Mouse (Mus musculus): Measurements from ENCODE around the gene Nxf2. TPM values are rescaled to one million over a fixed set of nuclear protein-coding genes. Genes with fewer than 3 reads are reported as not detected.

Nxf2 gene
- 0.97 and 1.3 TPM in 2 replicates for polyA plus RNA-seq (2014; fragmentation: Nextera tagmentation; extraction: Ambion mirVana)

DNA sequence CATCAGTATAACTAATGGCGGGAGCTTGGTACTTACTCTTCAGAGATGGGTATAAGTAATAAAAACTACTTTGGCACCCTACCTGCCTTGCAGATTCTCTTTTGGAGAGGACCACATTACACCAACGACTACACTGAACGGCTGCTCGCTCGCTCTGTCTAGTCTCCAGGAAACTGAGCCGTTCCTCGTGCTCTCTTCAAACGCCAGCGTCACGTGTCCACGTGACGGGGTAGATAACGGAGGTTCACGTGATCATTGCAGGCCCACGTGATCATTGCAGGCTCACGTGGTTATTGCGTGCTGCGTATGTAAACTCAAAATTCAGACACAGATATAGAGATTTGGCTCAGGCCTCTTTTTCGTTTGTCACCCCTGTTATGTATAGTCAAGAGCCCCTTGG, at the start of gene Nxf2:
Nxf2 (minus strand) TSS at position 209 of the 400 bp plus-strand sequence.
- no peak for ATAC-seq (replicated peaks; ENCODE audit: insufficient number of reproducible peaks, low FRiP score, low TSS enrichment, low read depth)
- peak within 1 kb of the TSS; percentile 19 for H3K4me2 ChIP-seq (ENCODE audit: low read depth, low read length)
- no peak for DNase-seq (ENCODE audit: low spot score)
- WGBS, result 84% methylated on average over 19 of the region's 19 CpGs
- no peaks in the 10 kb centered on the region for H3K27me3 ChIP-seq (ENCODE audit: control insufficient read depth, insufficient read depth, low read length)
- H3K4me3 ChIP-seq (ENCODE audit: low read depth, low read length), result peak within 1 kb of the TSS; percentile 24
- H3K4me1 ChIP-seq (ENCODE audit: control insufficient read depth, insufficient read depth, low read length), result no peaks in the 10 kb centered on the region
- no peak within 1 kb of the TSS for H3K9ac ChIP-seq (replicated peaks; ENCODE audit: low read length)
- no peaks in the 10 kb centered on the region for H3K9me3 ChIP-seq (replicated peaks; ENCODE audit: control insufficient read depth, low read length)
- no peak within 1 kb of the TSS for H3K27ac ChIP-seq (replicated peaks; ENCODE audit: low read depth, low read length)
- H3K36me3 ChIP-seq (replicated peaks; ENCODE audit: control insufficient read depth, insufficient read depth, low read depth, low read length), result no peaks in the 10 kb centered on the region

- Histone ChIP-seq H3K36me3 (replicated peaks; ENCODE audit: control insufficient read depth, insufficient read depth, low read depth, low read length) (no peaks in the 10 kb centered on the region), H3K9me3 (replicated peaks; ENCODE audit: control insufficient read depth, low read length) (no peaks in the 10 kb centered on the region), H3K4me1 (ENCODE audit: control insufficient read depth, insufficient read depth, low read length) (no peaks in the 10 kb centered on the region), H3K4me2 (ENCODE audit: low read depth, low read length) (no peak overlapping the region), H3K9ac (replicated peaks; ENCODE audit: low read length) (no peak overlapping the region), H3K27me3 (ENCODE audit: control insufficient read depth, insufficient read depth, low read length) (no peaks in the 10 kb centered on the region; the same call in 1 of the 2 replicates), H3K4me3 (ENCODE audit: low read depth, low read length) (no peak overlapping the region), H3K27ac (replicated peaks; ENCODE audit: low read depth, low read length) (no peak overlapping the region)
- 36% methylated on average over 3 of the region's 3 CpGs for WGBS
- ATAC-seq (replicated peaks; ENCODE audit: insufficient number of reproducible peaks, low FRiP score, low TSS enrichment, low read depth) (no peak), DNase-seq (ENCODE audit: low spot score) (peak; percentile 43)
These were observed 46.8 kb upstream of the Nxf2 start for GRCm38 (mm10) chrX:135011381-135011780.

- 37% methylated on average over 6 of the region's 6 CpGs for WGBS
- no peak for ATAC-seq (replicated peaks; ENCODE audit: insufficient number of reproducible peaks, low FRiP score, low TSS enrichment, low read depth)
These were observed 44.9 kb upstream of the Nxf2 start for GRCm38 (mm10) chrX:135009471-135009815.

GRCm38 (mm10) chrX:135008720-135009470, 44.3 kb upstream of the Nxf2 start, which contains the start of gene Zmat1:
Zmat1 (minus strand) TSS chrX:135009209.
- Histone ChIP-seq H3K27me3 (ENCODE audit: control insufficient read depth, insufficient read depth, low read length) (no peaks in the 10 kb centered on the region; the same call in 1 of the 2 replicates), H3K4me2 (ENCODE audit: low read depth, low read length) (peak within 1 kb of the TSS; percentile 34), H3K27ac (replicated peaks; ENCODE audit: low read depth, low read length) (peak within 1 kb of the TSS; percentile 67; the same call in 1 of the 2 replicates), H3K4me1 (ENCODE audit: control insufficient read depth, insufficient read depth, low read length) (no peaks in the 10 kb centered on the region), H3K9ac (replicated peaks; ENCODE audit: low read length) (peak within 1 kb of the TSS; percentile 76), H3K36me3 (replicated peaks; ENCODE audit: control insufficient read depth, insufficient read depth, low read depth, low read length) (no peaks in the 10 kb centered on the region), H3K9me3 (replicated peaks; ENCODE audit: control insufficient read depth, low read length) (no peaks in the 10 kb centered on the region), H3K4me3 (ENCODE audit: low read depth, low read length) (peak within 1 kb of the TSS; percentile 59)
- DNase-seq (ENCODE audit: low spot score), result peak; percentile 89
- ATAC-seq (replicated peaks; ENCODE audit: insufficient number of reproducible peaks, low FRiP score, low TSS enrichment, low read depth), result peak; percentile 99
- 16% methylated on average over 48 of the region's 65 CpGs for WGBS

More at GRCm38 (mm10) chrX:135009471-135009815, 44.9 kb upstream of the Nxf2 start:
- H3K27me3 ChIP-seq (ENCODE audit: control insufficient read depth, insufficient read depth, low read length), result no peaks in the 10 kb centered on the region; the same call in 1 of the 2 replicates
- no peaks in the 10 kb centered on the region for H3K36me3 ChIP-seq (replicated peaks; ENCODE audit: control insufficient read depth, insufficient read depth, low read depth, low read length)
- peak overlapping the region; percentile 59 for H3K4me3 ChIP-seq (ENCODE audit: low read depth, low read length)
- DNase-seq (ENCODE audit: low spot score), result no peak
- H3K4me2 ChIP-seq (ENCODE audit: low read depth, low read length), result peak overlapping the region; percentile 4; the same call in 1 of the 2 replicates
- H3K4me1 ChIP-seq (ENCODE audit: control insufficient read depth, insufficient read depth, low read length), result no peaks in the 10 kb centered on the region
- H3K27ac ChIP-seq (replicated peaks; ENCODE audit: low read depth, low read length), result 0 out of 2 replicates have a peak overlapping the region, but pooled peaks have one; percentile 35
- H3K9ac ChIP-seq (replicated peaks; ENCODE audit: low read length), result no peak overlapping the region
- H3K9me3 ChIP-seq (replicated peaks; ENCODE audit: control insufficient read depth, low read length), result no peaks in the 10 kb centered on the region

DNA sequence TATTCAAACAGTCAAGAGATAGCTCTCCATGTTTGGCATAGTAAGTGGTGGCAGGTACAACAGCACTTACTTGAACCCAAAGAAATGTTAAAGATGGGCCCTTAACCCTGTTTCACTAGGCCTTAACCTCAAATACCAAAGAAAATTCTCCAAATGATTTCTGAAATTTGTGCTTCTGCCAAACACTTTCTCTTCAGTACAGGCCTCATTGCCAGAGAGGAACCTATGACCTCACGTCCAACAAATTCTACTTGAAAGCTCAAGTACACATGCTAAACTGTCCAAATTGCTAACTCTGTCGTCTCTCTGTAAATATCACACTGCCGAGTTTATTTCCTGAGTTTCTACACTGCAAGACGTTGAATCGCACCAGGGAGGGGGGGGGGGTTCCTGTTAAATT, 43.5 kb upstream of the Nxf2 start:
- H3K4me3 ChIP-seq (ENCODE audit: low read depth, low read length), result peak overlapping the region; percentile 59
- WGBS, result 23% methylated on average over 4 of the region's 5 CpGs
- H3K4me1 ChIP-seq (ENCODE audit: control insufficient read depth, insufficient read depth, low read length), result no peaks in the 10 kb centered on the region
- ATAC-seq (replicated peaks; ENCODE audit: insufficient number of reproducible peaks, low FRiP score, low TSS enrichment, low read depth) (no peak), DNase-seq (ENCODE audit: low spot score) (peak; percentile 2)
- H3K27ac ChIP-seq (replicated peaks; ENCODE audit: low read depth, low read length), result no peak overlapping the region
- no peaks in the 10 kb centered on the region for H3K36me3 ChIP-seq (replicated peaks; ENCODE audit: control insufficient read depth, insufficient read depth, low read depth, low read length)
- H3K4me2 ChIP-seq (ENCODE audit: low read depth, low read length), result peak overlapping the region; percentile 34
- H3K27me3 ChIP-seq (ENCODE audit: control insufficient read depth, insufficient read depth, low read length), result no peaks in the 10 kb centered on the region; the same call in 1 of the 2 replicates
- no peaks in the 10 kb centered on the region for H3K9me3 ChIP-seq (replicated peaks; ENCODE audit: control insufficient read depth, low read length)
- H3K9ac ChIP-seq (replicated peaks; ENCODE audit: low read length), result no peak overlapping the region

GRCm38 (mm10) chrX:134963305-134964094, 1.1 kb downstream of the Nxf2 start:
- ATAC-seq (replicated peaks; ENCODE audit: insufficient number of reproducible peaks, low FRiP score, low TSS enrichment, low read depth) (peak; percentile 88), DNase-seq (ENCODE audit: low spot score) (peak; percentile 77)
- H3K27me3 ChIP-seq (ENCODE audit: control insufficient read depth, insufficient read depth, low read length), result no peaks in the 10 kb centered on the region
- no peaks in the 10 kb centered on the region for H3K9me3 ChIP-seq (replicated peaks; ENCODE audit: control insufficient read depth, low read length)
- peak overlapping the region; percentile 19 for H3K4me2 ChIP-seq (ENCODE audit: low read depth, low read length)
- peak overlapping the region; percentile 24 for H3K4me3 ChIP-seq (ENCODE audit: low read depth, low read length)
- WGBS, result 54% methylated on average over 39 of the region's 53 CpGs
- H3K27ac ChIP-seq (replicated peaks; ENCODE audit: low read depth, low read length), result no peak overlapping the region
- 0 out of 2 replicates have a peak overlapping the region, but pooled peaks have one; percentile 37 for H3K9ac ChIP-seq (replicated peaks; ENCODE audit: low read length)
- H3K4me1 ChIP-seq (ENCODE audit: control insufficient read depth, insufficient read depth, low read length), result no peaks in the 10 kb centered on the region
- no peaks in the 10 kb centered on the region for H3K36me3 ChIP-seq (replicated peaks; ENCODE audit: control insufficient read depth, insufficient read depth, low read depth, low read length)

DNA sequence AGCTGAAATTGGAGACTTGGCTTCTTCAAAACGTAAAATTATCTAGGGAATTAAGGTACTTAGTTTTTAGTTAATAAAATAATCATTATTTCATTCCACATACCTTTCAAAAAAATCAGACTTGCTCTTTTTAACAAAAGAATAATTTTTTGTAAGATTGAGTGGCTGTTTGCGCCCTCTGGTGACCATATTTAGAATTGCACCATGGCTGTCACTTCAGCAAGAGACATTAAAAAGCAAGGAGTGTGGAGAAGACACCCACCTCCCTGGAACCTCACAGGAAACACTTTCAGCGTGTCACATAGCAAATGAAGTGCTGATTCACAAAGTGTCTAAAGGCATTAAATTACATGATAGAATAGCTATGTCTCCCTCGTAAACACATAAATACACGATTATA, 34.2 kb downstream of the Nxf2 start:
- Histone ChIP-seq H3K4me2 (ENCODE audit: low read depth, low read length) (no peak overlapping the region), H3K36me3 (replicated peaks; ENCODE audit: control insufficient read depth, insufficient read depth, low read depth, low read length) (no peaks in the 10 kb centered on the region), H3K9ac (replicated peaks; ENCODE audit: low read length) (no peak overlapping the region), H3K4me1 (ENCODE audit: control insufficient read depth, insufficient read depth, low read length) (no peaks in the 10 kb centered on the region), H3K27me3 (ENCODE audit: control insufficient read depth, insufficient read depth, low read length) (no peaks in the 10 kb centered on the region), H3K9me3 (replicated peaks; ENCODE audit: control insufficient read depth, low read length) (no peaks in the 10 kb centered on the region), H3K27ac (replicated peaks; ENCODE audit: low read depth, low read length) (no peak overlapping the region), H3K4me3 (ENCODE audit: low read depth, low read length) (no peak overlapping the region)
- DNase-seq (ENCODE audit: low spot score) (peak; percentile 52), ATAC-seq (replicated peaks; ENCODE audit: insufficient number of reproducible peaks, low FRiP score, low TSS enrichment, low read depth) (no peak)
- 38% methylated on average over 5 of the region's 5 CpGs for WGBS

Measured in embryonic facial prominence, embryonic 11.5 days (tissue).